Mouse (Mus musculus): ENCODE measurements around the gene Klf14. TPM values are rescaled to one million over a fixed set of nuclear protein-coding genes. Genes with fewer than 3 reads are reported as not detected.

Klf14 gene
- 4.3 and 6.1 TPM in 2 replicates for polyA plus RNA-seq (2015; fragmentation: Nextera tagmentation; extraction: Ambion mirVana)

- Histone ChIP-seq H3K9me3 (peaks cover 22% of the 10 kb centered on the region), H3K4me1 (0 out of 2 replicates have a peak, but pooled peaks cover 5% of the 10 kb centered on the region), H3K27me3 (replicated peaks) (peaks cover 43% of the 10 kb centered on the region), H3K27ac (peak within 1 kb of the TSS; percentile 21; the same call in 1 of the 2 replicates), H3K4me2 (peak within 1 kb of the TSS; percentile 93), H3K36me3 (0 out of 2 replicates have a peak, but pooled peaks cover 3% of the 10 kb centered on the region), H3K4me3 (replicated peaks) (peak within 1 kb of the TSS; percentile 54), H3K9ac (no peak within 1 kb of the TSS)
- under 1% methylated on average over 71 of the region's 75 CpGs for WGBS
- ATAC-seq (ENCODE audit: insufficient read depth, low FRiP score, low read depth) = peak; percentile 47; the same call in 1 of the 2 replicates
These were observed at the start of gene Klf14 for GRCm38 (mm10) chr6:30958736-30959540. Klf14 (minus strand) TSS chr6:30959078.

- no peak for ATAC-seq (ENCODE audit: insufficient read depth, low FRiP score, low read depth)
- no peaks in the 10 kb centered on the region for H3K27me3 ChIP-seq (replicated peaks)
These were observed 47.3 kb upstream of the Klf14 start for GRCm38 (mm10) chr6:31006111-31006600.

GRCm38 (mm10) chr6:30986393-30986792 is 27.5 kb upstream of the Klf14 start:
- WGBS = 79% methylated on average over 5 of the region's 5 CpGs
- H3K4me1 ChIP-seq = no peaks in the 10 kb centered on the region

More at GRCm38 (mm10) chr6:31006111-31006600, 47.3 kb upstream of the Klf14 start:
- 66% methylated on average over 6 of the region's 6 CpGs for WGBS
- Histone ChIP-seq H3K36me3 (no peaks in the 10 kb centered on the region), H3K4me2 (no peak overlapping the region), H3K4me3 (replicated peaks) (no peak overlapping the region), H3K4me1 (no peaks in the 10 kb centered on the region; the same call in 1 of the 2 replicates), H3K9me3 (no peaks in the 10 kb centered on the region), H3K9ac (no peak overlapping the region), H3K27ac (no peak overlapping the region)

GRCm38 (mm10) chr6:30983021-30983420 is 24.1 kb upstream of the Klf14 start:
- no peak for ATAC-seq (ENCODE audit: insufficient read depth, low FRiP score, low read depth)
- H3K4me1 ChIP-seq = no peaks in the 10 kb centered on the region
- no peak overlapping the region for H3K9ac ChIP-seq
- H3K27ac ChIP-seq = no peak overlapping the region
- no peaks in the 10 kb centered on the region for H3K9me3 ChIP-seq
- WGBS = 68% methylated on average over 4 of the region's 4 CpGs
- H3K4me2 ChIP-seq = no peak overlapping the region
- H3K4me3 ChIP-seq (replicated peaks) = no peak overlapping the region
- H3K27me3 ChIP-seq (replicated peaks) = no peaks in the 10 kb centered on the region
- H3K36me3 ChIP-seq = no peaks in the 10 kb centered on the region

More at GRCm38 (mm10) chr6:30986393-30986792, 27.5 kb upstream of the Klf14 start:
- no peak for ATAC-seq (ENCODE audit: insufficient read depth, low FRiP score, low read depth)
- H3K4me3 ChIP-seq (replicated peaks) = no peak overlapping the region
- H3K36me3 ChIP-seq = no peaks in the 10 kb centered on the region
- H3K27ac ChIP-seq = no peak overlapping the region
- H3K4me2 ChIP-seq = no peak overlapping the region
- H3K9ac ChIP-seq = no peak overlapping the region
- H3K27me3 ChIP-seq (replicated peaks) = no peaks in the 10 kb centered on the region
- no peaks in the 10 kb centered on the region for H3K9me3 ChIP-seq

GRCm38 (mm10) chr6:30982372-30982980 is 23.6 kb upstream of the Klf14 start:
- H3K27ac ChIP-seq = 0 out of 2 replicates have a peak overlapping the region, but pooled peaks have one; percentile 5
- H3K4me3 ChIP-seq (replicated peaks) = peak overlapping the region; percentile 13; the same call in 1 of the 2 replicates
- no peaks in the 10 kb centered on the region for H3K4me1 ChIP-seq
- no peaks in the 10 kb centered on the region for H3K27me3 ChIP-seq (replicated peaks)
- no peak for ATAC-seq (ENCODE audit: insufficient read depth, low FRiP score, low read depth)
- no peaks in the 10 kb centered on the region for H3K9me3 ChIP-seq
- no peak overlapping the region for H3K9ac ChIP-seq
- no peaks in the 10 kb centered on the region for H3K36me3 ChIP-seq
- WGBS = 15% methylated on average over 13 of the region's 13 CpGs
- peak overlapping the region; percentile 44 for H3K4me2 ChIP-seq

- WGBS = 83% methylated on average over 5 of the region's 5 CpGs
- ATAC-seq (ENCODE audit: insufficient read depth, low FRiP score, low read depth) = no peak
- H3K27me3 ChIP-seq (replicated peaks) = no peaks in the 10 kb centered on the region
- no peaks in the 10 kb centered on the region for H3K36me3 ChIP-seq
- no peaks in the 10 kb centered on the region for H3K4me1 ChIP-seq
- H3K27ac ChIP-seq = no peak overlapping the region
- H3K4me3 ChIP-seq (replicated peaks) = no peak overlapping the region
- no peak overlapping the region for H3K4me2 ChIP-seq
- no peaks in the 10 kb centered on the region for H3K9me3 ChIP-seq
- no peak overlapping the region for H3K9ac ChIP-seq
These were observed 22.5 kb upstream of the Klf14 start for GRCm38 (mm10) chr6:30981351-30981750.

GRCm38 (mm10) chr6:30978615-30979014 is 19.7 kb upstream of the Klf14 start:
- 52% methylated on average over 1 of the region's 1 CpGs for WGBS
- Histone ChIP-seq H3K9me3 (no peaks in the 10 kb centered on the region), H3K36me3 (no peaks in the 10 kb centered on the region), H3K4me3 (replicated peaks) (no peak overlapping the region), H3K27me3 (replicated peaks) (no peaks in the 10 kb centered on the region), H3K27ac (no peak overlapping the region), H3K9ac (no peak overlapping the region), H3K4me2 (no peak overlapping the region), H3K4me1 (no peaks in the 10 kb centered on the region)
- no peak for ATAC-seq (ENCODE audit: insufficient read depth, low FRiP score, low read depth)

- no peak overlapping the region for H3K27ac ChIP-seq
- ATAC-seq (ENCODE audit: insufficient read depth, low FRiP score, low read depth) = no peak
- H3K4me1 ChIP-seq = no peaks in the 10 kb centered on the region
- H3K9ac ChIP-seq = no peak overlapping the region
- H3K4me2 ChIP-seq = no peak overlapping the region
- no peak overlapping the region for H3K4me3 ChIP-seq (replicated peaks)
- no peaks in the 10 kb centered on the region for H3K27me3 ChIP-seq (replicated peaks)
- H3K9me3 ChIP-seq = no peaks in the 10 kb centered on the region
- WGBS = 73% methylated on average over 1 of the region's 1 CpGs
- no peaks in the 10 kb centered on the region for H3K36me3 ChIP-seq
These were observed 13.2 kb upstream of the Klf14 start for GRCm38 (mm10) chr6:30972121-30972520.

- H3K9ac ChIP-seq = no peak overlapping the region
- H3K4me3 ChIP-seq (replicated peaks) = peak overlapping the region; percentile 54
- H3K27me3 ChIP-seq (replicated peaks) = peaks cover 38% of the 10 kb centered on the region
- ATAC-seq (ENCODE audit: insufficient read depth, low FRiP score, low read depth) = peak; percentile 22; the same call in 1 of the 2 replicates
- H3K4me1 ChIP-seq = 0 out of 2 replicates have a peak, but pooled peaks cover 5% of the 10 kb centered on the region
- H3K4me2 ChIP-seq = peak overlapping the region; percentile 93
- peaks cover 22% of the 10 kb centered on the region for H3K9me3 ChIP-seq
- peak overlapping the region; percentile 21; the same call in 1 of the 2 replicates for H3K27ac ChIP-seq
- WGBS = 5% methylated on average over 84 of the region's 84 CpGs
- H3K36me3 ChIP-seq = 0 out of 2 replicates have a peak, but pooled peaks cover 3% of the 10 kb centered on the region
These were observed 818 bp downstream of the Klf14 start for GRCm38 (mm10) chr6:30957784-30958735.

- no peak for ATAC-seq (ENCODE audit: insufficient read depth, low FRiP score, low read depth)
- Histone ChIP-seq H3K4me2 (no peak overlapping the region), H3K27me3 (replicated peaks) (no peaks in the 10 kb centered on the region), H3K9ac (no peak overlapping the region), H3K4me3 (replicated peaks) (no peak overlapping the region), H3K36me3 (no peaks in the 10 kb centered on the region), H3K9me3 (no peaks in the 10 kb centered on the region), H3K27ac (no peak overlapping the region), H3K4me1 (no peaks in the 10 kb centered on the region)
- 33% methylated on average over 5 of the region's 5 CpGs for WGBS
These were observed 19.6 kb downstream of the Klf14 start for GRCm38 (mm10) chr6:30939264-30939663.

- ATAC-seq (ENCODE audit: insufficient read depth, low FRiP score, low read depth) = no peak
- no peaks in the 10 kb centered on the region for H3K4me1 ChIP-seq
- no peak overlapping the region for H3K4me2 ChIP-seq
- H3K9ac ChIP-seq = no peak overlapping the region
- no peak overlapping the region for H3K4me3 ChIP-seq (replicated peaks)
- 44% methylated on average over 2 of the region's 2 CpGs for WGBS
- no peaks in the 10 kb centered on the region for H3K36me3 ChIP-seq
- no peaks in the 10 kb centered on the region for H3K27me3 ChIP-seq (replicated peaks)
- no peaks in the 10 kb centered on the region for H3K9me3 ChIP-seq
- H3K27ac ChIP-seq = no peak overlapping the region
These were observed 36.1 kb downstream of the Klf14 start for GRCm38 (mm10) chr6:30922821-30923220.
